Mouse (Mus musculus): ENCODE data around the gene Arhgap24.

DNA sequence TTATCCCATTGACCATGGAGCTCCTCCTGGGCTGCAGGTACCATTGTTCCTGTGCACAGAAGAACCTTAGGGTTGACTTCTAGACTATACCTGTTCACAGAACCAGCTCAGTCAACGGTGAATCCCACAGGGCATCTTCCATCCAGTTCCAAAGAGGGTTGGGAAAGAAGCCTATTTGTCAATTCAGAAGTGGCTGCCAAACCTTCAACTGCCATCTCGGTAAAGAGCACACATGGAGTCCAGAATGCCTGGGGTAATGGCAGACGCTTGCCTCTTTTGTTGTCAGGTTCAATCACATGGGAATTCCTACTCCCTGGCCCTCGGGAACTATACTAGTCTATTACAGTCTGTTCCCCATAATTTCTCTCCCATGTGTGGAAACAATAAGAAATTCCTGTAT is 30.5 kb downstream of the Arhgap24 start:
- TF ChIP-seq CTCF (IDR thresholded peaks at IDR 0.05; ENCODE audit: borderline replicate concordance, extremely low read depth, insufficient read depth, insufficient read length) (no peak), POLR2A (IDR thresholded peaks at IDR 0.05; ENCODE audit: borderline replicate concordance, extremely low read depth, insufficient read depth, insufficient read length, poor library complexity, severe bottlenecking) (no peak)
